Mouse (Mus musculus) ES-CJ7 (cell line): ENCODE data around the gene Dusp11.

Source experiments
- DNase-seq: peaks from one replicate; pipeline ENCODE4 v3.0.0; 2011; ENCODE audit warnings: low read depth, low spot score

The Dusp11 gene

DNA sequence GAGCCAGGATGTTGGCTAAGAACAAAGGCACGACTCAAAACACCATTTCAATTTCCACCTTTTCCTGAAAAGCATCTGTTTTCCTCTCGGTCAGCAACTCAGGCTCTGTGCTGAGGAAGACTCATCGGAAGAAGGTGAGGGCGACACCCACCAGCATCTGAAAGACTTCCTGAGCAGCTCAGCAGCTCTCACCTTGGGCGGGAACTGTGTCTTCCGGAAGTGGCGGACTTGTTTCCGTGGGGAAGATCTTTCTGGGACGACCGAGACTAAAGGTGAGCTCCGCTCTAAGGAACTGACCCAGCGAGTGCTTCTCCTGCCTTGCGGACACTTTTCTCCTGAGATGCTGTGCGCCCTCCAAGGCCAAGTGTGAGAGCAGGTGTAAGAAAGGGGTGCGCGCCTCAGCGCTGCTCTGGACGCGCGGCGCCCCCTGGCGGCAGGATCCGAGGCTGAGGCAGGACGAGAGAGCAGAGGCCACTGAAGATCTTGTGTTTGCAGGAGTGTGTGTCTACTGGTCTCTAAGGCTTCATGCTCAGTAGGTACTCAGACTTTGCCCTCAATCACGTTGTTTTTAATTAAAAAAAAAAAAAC, 66.3 kb downstream of the Dusp11 start:
- peak; percentile 70 for DNase-seq
